Mouse (Mus musculus) heart, adult 2 months (tissue): ENCODE measurements around the gene Krtap6-5.
"Not testable (repeated sequence)": the region's sequence is repeated elsewhere in the genome, so short reads cannot be mapped to it uniquely, and the experiment has no call there.

Experiments used
- CTCF ChIP-seq: fragments of 200-600 bp; IDR thresholded peaks from 2 replicates; pipeline ENCODE4 v1.8.1; 2022; ENCODE audit warnings: antibody characterized with exemption, mild to moderate bottlenecking, moderate library complexity
- EP300 ChIP-seq: fragments of 200-500 bp; IDR thresholded peaks from 2 replicates; pipeline ENCODE4 v1.6.1; 2011; ENCODE audit warnings: low read depth, low read length, control low read depth; ENCODE audit not compliant: insufficient read depth
- POLR2A ChIP-seq: fragments of 200-500 bp; IDR thresholded peaks from 2 replicates; pipeline ENCODE4 v1.6.1; 2011; ENCODE audit warnings: mild to moderate bottlenecking, low read depth, low read length, control low read depth; ENCODE audit not compliant: insufficient read depth

DNA sequence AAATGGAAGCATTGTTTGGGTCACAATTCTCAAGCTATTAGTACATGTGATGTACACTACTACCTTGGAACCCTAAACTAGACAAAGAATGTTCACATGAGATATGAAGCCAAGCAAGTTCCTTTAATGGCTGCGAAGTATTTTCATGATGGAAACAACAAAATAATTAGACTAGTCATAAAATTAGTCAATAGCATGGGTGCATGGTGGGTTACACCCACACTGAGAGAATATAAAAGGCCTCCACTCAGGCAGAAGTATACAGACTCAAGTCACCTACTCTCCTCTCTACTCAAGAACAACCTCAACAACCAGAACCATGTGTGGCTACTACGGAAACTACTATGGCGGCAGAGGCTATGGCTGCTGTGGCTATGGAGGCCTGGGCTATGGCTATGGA, 16.3 kb downstream of the Krtap6-5 start, which contains the start of gene Krtap6-1:
- TF ChIP-seq CTCF, POLR2A, EP300: not testable (repeated sequence)
